Mouse (Mus musculus) Patski (cell line): ENCODE results near the gene Otub2. TPM values are rescaled to one million over a fixed set of nuclear protein-coding genes. Genes with fewer than 3 reads are reported as not detected.

ENCODE experiments used
- ATAC-seq: fragments of 100-300 bp; one replicate; pipeline ENCODE4 v1.8.0; 2021
- CTCF ChIA-PET: fragments of 350-600 bp; sonication (Branson Sonifier 250); formaldehyde crosslinking; loops from one replicate; lab custom pipeline; 2022; ENCODE audit warnings: inconsistent platforms; lab: Charles Lee
- POLR2A ChIA-PET: fragments of 350-600 bp; sonication (Branson Sonifier 250); formaldehyde crosslinking; loops from one replicate; lab custom pipeline; 2022; ENCODE audit warnings: antibody characterized with exemption, inconsistent platforms; lab: Charles Lee
- DNase-seq: peaks from one replicate; pipeline ENCODE4 v3.0.0-alpha.2; 2011; ENCODE audit warnings: low read depth, low spot score
- H3K27me3 ChIP-seq: fragments of 371-371 bp; one replicate; pipeline ENCODE4 v1.5.1; 2021
- CTCF ChIP-seq: fragments of 100-300 bp; IDR thresholded peaks from one replicate; pipeline ENCODE4 v1.5.1; 2021
- in situ Hi-C: fragments of 300-500 bp; cut with MboI; formaldehyde crosslinking; loops from 3 replicates; pipeline ENCODE4 v1.11.1; 2018; ENCODE audit warnings: low pct_unique_long_range_greater_than_20kb, mixed read lengths
- polyA plus RNA-seq: library from polyadenylated mRNA; unstranded; gene quantifications from one replicate; pipeline ENCODE4 v1.2.3, GENCODE M21; 2021

The Otub2 gene
- polyA plus RNA-seq, 1 experiment from 2014 or later = 7.6 TPM

- in situ Hi-C loops = no loop called here
- no peaks in the 10 kb centered on the region for H3K27me3 ChIP-seq
- ChIA-PET CTCF (no interaction called here), POLR2A (interaction anchor here (0.7 kb wide), 1 partner anchor 232 kb away, joined by 3 read pairs; no protein-coding TSS in a partner anchor)
- peak; percentile 70 for ATAC-seq
- no peak for TF ChIP-seq CTCF
- DNase-seq = no peak
Measured at GRCm38 (mm10) chr12:103395486-103396275, 7.2 kb downstream of the Otub2 start.

- CTCF ChIA-PET = interaction anchor here (1.1 kb wide), 1 partner anchor 8 kb away, joined by 3 read pairs; no protein-coding TSS in a partner anchor
- in situ Hi-C loops = no loop called here
- TF ChIP-seq CTCF = no peak
- H3K27me3 ChIP-seq = no peaks in the 10 kb centered on the region
- POLR2A ChIA-PET = no interaction called here
- ATAC-seq (no peak), DNase-seq (no peak)
Measured at GRCm38 (mm10) chr12:103396751-103397150, 8.3 kb downstream of the Otub2 start.

- ATAC-seq (no peak), DNase-seq (no peak)
- ChIA-PET CTCF (no interaction called here), POLR2A (no interaction called here)
- no peaks in the 10 kb centered on the region for H3K27me3 ChIP-seq
- no peak for TF ChIP-seq CTCF
- in situ Hi-C loops = no loop called here
Measured at GRCm38 (mm10) chr12:103404131-103404530, 15.6 kb downstream of the Otub2 start.

- ATAC-seq = no peak
- DNase-seq = no peak
- in situ Hi-C loops = no loop called here
- ChIA-PET POLR2A (no interaction called here), CTCF (interaction anchor here (1.9 kb wide), 1 partner anchor 18 kb away, joined by 6 read pairs; the partner anchor contains the start of gene Ddx24)
- H3K27me3 ChIP-seq = no peaks in the 10 kb centered on the region
- TF ChIP-seq CTCF = no peak
Measured at GRCm38 (mm10) chr12:103407720-103408119, 19.2 kb downstream of the Otub2 start, which contains the start of gene 9330161L09Rik. TSS of gene 9330161L09Rik (minus strand) at chr12:103407820.

- no peaks in the 10 kb centered on the region for H3K27me3 ChIP-seq
- ChIA-PET POLR2A (no interaction called here), CTCF (interaction anchor here (1.9 kb wide), 1 partner anchor 18 kb away, joined by 6 read pairs; the partner anchor contains the start of gene Ddx24)
- DNase-seq (no peak), ATAC-seq (no peak)
- no peak for TF ChIP-seq CTCF
- in situ Hi-C loops = no loop called here
Measured at GRCm38 (mm10) chr12:103408144-103408543, 19.7 kb downstream of the Otub2 start.

- DNase-seq = no peak
Measured at GRCm38 (mm10) chr12:103425016-103425728, 36.7 kb downstream of the Otub2 start.

GRCm38 (mm10) chr12:103425729-103426470 is 37.4 kb downstream of the Otub2 start, which contains the start of gene Ddx24:
TSS of gene Ddx24 (minus strand) at chr12:103425830.
- peak; percentile 99 for ATAC-seq
- peak; percentile 95 for TF ChIP-seq CTCF
- in situ Hi-C loops = loop anchor here (5.0 to 10.0 kb wide), 2 partner anchors 66 to 279 kb away; no protein-coding TSS in a partner anchor
- POLR2A ChIA-PET = no interaction called here
- DNase-seq = peak; percentile 87
- peaks cover 4% of the 10 kb centered on the region for H3K27me3 ChIP-seq
- CTCF ChIA-PET = interaction anchor here (0.8 to 2.0 kb wide), 8 partner anchors 9 to 285 kb away, joined by 3 to 13 read pairs (median 4); partner anchors contain the start of genes 9330161L09Rik, Ifi27 and Ifi27l2a

More at GRCm38 (mm10) chr12:103425016-103425728, 36.7 kb downstream of the Otub2 start:
- in situ Hi-C loops = loop anchor here (5.0 to 10.0 kb wide), 2 partner anchors 67 to 280 kb away; no protein-coding TSS in a partner anchor
- H3K27me3 ChIP-seq = peaks cover 4% of the 10 kb centered on the region
- ChIA-PET CTCF (interaction anchor here (0.8 to 2.0 kb wide), 6 partner anchors 10 to 285 kb away, joined by 4 to 13 read pairs (median 6); partner anchors contain the start of genes 9330161L09Rik, Ifi27 and Ifi27l2a), POLR2A (interaction anchor here (0.7 kb wide), 1 partner anchor 204 kb away, joined by 3 read pairs; no protein-coding TSS in a partner anchor)
- no peak for ATAC-seq
- no peak for TF ChIP-seq CTCF

GRCm38 (mm10) chr12:103426710-103427109 is 38.2 kb downstream of the Otub2 start:
- in situ Hi-C loops = loop anchor here (5.0 to 10.0 kb wide), 2 partner anchors 66 to 278 kb away; no protein-coding TSS in a partner anchor
- CTCF ChIA-PET = interaction anchor here (0.9 to 1.4 kb wide), 2 partner anchors 66 to 125 kb away, joined by 3 to 13 read pairs; no protein-coding TSS in a partner anchor

GRCm38 (mm10) chr12:103433430-103433829 is 44.9 kb downstream of the Otub2 start:
- ATAC-seq (no peak), DNase-seq (no peak)
- no peak for TF ChIP-seq CTCF
- POLR2A ChIA-PET = no interaction called here
- CTCF ChIA-PET = interaction anchor here (1.2 to 2.3 kb wide), 2 partner anchors 8 to 54 kb away, joined by 3 to 8 read pairs; partner anchors contain the start of gene Ddx24
- H3K27me3 ChIP-seq = peaks cover 4% of the 10 kb centered on the region
- in situ Hi-C loops = no loop called here

More at GRCm38 (mm10) chr12:103426710-103427109, 38.2 kb downstream of the Otub2 start:
- H3K27me3 ChIP-seq = peaks cover 4% of the 10 kb centered on the region
- DNase-seq (no peak), ATAC-seq (no peak)
- TF ChIP-seq CTCF = peak; percentile 12
- POLR2A ChIA-PET = no interaction called here
